Mouse (Mus musculus): Measurements from ENCODE around the gene Dcun1d2.

DNA sequence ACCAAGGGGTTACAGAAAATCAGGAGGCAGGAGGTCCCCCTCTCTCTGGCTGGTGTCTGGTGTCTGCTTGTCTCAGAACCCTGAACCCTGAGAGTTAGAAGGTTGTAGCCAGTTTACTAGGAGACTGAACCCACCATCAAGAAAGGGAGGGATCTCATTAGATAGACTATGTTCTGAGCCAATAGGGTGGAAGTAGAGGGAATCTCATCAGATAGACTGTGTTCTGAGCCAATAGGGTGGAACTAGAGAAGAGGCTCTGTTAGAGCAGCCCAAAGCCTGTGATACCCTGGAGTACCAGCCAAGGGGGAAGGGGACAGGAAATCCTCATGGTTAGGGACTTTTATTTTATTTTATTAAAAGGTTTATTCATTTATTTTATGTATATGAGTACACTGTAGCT lies 69.9 kb downstream of the Dcun1d2 start:
- TF ChIP-seq CTCF (IDR thresholded peaks at IDR 0.05; ENCODE audit: extremely low read depth, insufficient read length, insufficient replicate concordance, low read depth, low read length) (no peak), POLR2A (IDR thresholded peaks at IDR 0.05; ENCODE audit: low read depth, low read length) (no peak)
